Mouse (Mus musculus) liver, embryonic 14.5 days (tissue): ENCODE measurements around the gene Serping1.

Source experiments
- CTCF ChIP-seq: IDR thresholded peaks from 2 replicates; pipeline ENCODE4 v1.5.1; 2016; ENCODE audit warnings: antibody characterized with exemption, low read depth, control low read depth
- EP300 ChIP-seq: IDR thresholded peaks from 2 replicates; pipeline ENCODE4 v1.6.1; 2016; ENCODE audit warnings: antibody characterized with exemption, low read depth

- no peak for TF ChIP-seq EP300
- no peak for TF ChIP-seq CTCF
These were observed 59.5 kb downstream of the Serping1 start for GRCm38 (mm10) chr2:84715562-84716361.
